Mouse (Mus musculus) kidney, adult 2 months (tissue): ENCODE results near the gene Pgap2. TPM values are rescaled to one million over a fixed set of nuclear protein-coding genes. Genes with fewer than 3 reads are reported as not detected.
"Not testable (repeated sequence)": the region's sequence is repeated elsewhere in the genome, so short reads cannot be mapped to it uniquely, and the experiment has no call there.

Experiments
- DNase-seq: peaks from one replicate; pipeline ENCODE4 v3.0.0; 2021
- H3K27ac ChIP-seq: fragments of 200-500 bp; 2 replicates; pipeline ENCODE4 v1.5.1; 2012; ENCODE audit warnings: low read depth, low read length, control low read depth, inconsistent platforms; ENCODE audit not compliant: insufficient read depth
- H3K27me3 ChIP-seq: fragments of 200-500 bp; replicated peaks from 2 replicates; pipeline ENCODE4 v1.6.1; 2012; ENCODE audit warnings: mild to moderate bottlenecking, moderate library complexity, low read length, inconsistent platforms; ENCODE audit not compliant: control insufficient read depth, insufficient read depth
- H3K36me3 ChIP-seq: fragments of 200-500 bp; 2 replicates; pipeline ENCODE4 v1.6.1; 2012; ENCODE audit warnings: mild to moderate bottlenecking, moderate library complexity, low read length, inconsistent platforms; ENCODE audit not compliant: control insufficient read depth, insufficient read depth
- H3K4me1 ChIP-seq: fragments of 200-500 bp; 2 replicates; pipeline ENCODE4 v1.6.1; 2011; ENCODE audit warnings: low read length; ENCODE audit not compliant: control insufficient read depth, insufficient read depth
- H3K4me3 ChIP-seq: fragments of 200-500 bp; 2 replicates; pipeline ENCODE4 v1.5.1; 2011; ENCODE audit warnings: mild to moderate bottlenecking, low read depth, low read length, control low read depth; ENCODE audit not compliant: insufficient read depth
- CTCF ChIP-seq: fragments of 200-500 bp; conservative IDR thresholded peaks from 2 replicates; pipeline ENCODE4 v1.5.1; 2011; ENCODE audit warnings: low read depth, mild to moderate bottlenecking, control low read depth, low read length, moderate library complexity, mixed read lengths; ENCODE audit not compliant: insufficient read depth, insufficient read length
- POLR2A ChIP-seq: fragments of 200-500 bp; IDR thresholded peaks from one replicate; pipeline ENCODE4 v1.6.1; 2011; ENCODE audit warnings: low read depth, low read length, control low read depth
- WGBS: fragments of 180-500 bp; shearing (Covaris S2); methylation state at CpG from one replicate; pipeline ENCODE4 v1.1.7; 2018; 5-methylcytosine and 5-hydroxymethylcytosine counted together
- polyA plus RNA-seq: library from polyadenylated mRNA; depleted of rRNA; stranded (reverse); fragments of >200 nt; gene quantifications from 2 replicates; pipeline ENCODE4 v1.2.3, GENCODE M21; 2012

The Pgap2 gene
- polyA plus RNA-seq, 1 experiment, result 50.8 TPM

GRCm38 (mm10) chr7:102258189-102258588, 48.2 kb downstream of the Pgap2 start:
- peak; percentile 78 for DNase-seq
- Histone ChIP-seq H3K27me3 (no peaks in the 10 kb centered on the region), H3K4me3 (no peak overlapping the region), H3K36me3 (no peaks in the 10 kb centered on the region), H3K4me1 (no peaks in the 10 kb centered on the region), H3K27ac (no peak overlapping the region)
- 22% methylated on average over 4 of the region's 4 CpGs for WGBS
- TF ChIP-seq CTCF, result peak; percentile 54
- no peak for TF ChIP-seq POLR2A

GRCm38 (mm10) chr7:102258753-102259152, 48.7 kb downstream of the Pgap2 start:
- Histone ChIP-seq H3K4me3 (no peak overlapping the region), H3K27ac (no peak overlapping the region), H3K27me3 (no peaks in the 10 kb centered on the region), H3K4me1 (no peaks in the 10 kb centered on the region), H3K36me3 (no peaks in the 10 kb centered on the region)
- WGBS, result 77% methylated on average over 3 of the region's 3 CpGs
- no peak for DNase-seq
- TF ChIP-seq POLR2A (no peak), CTCF (no peak)

- WGBS, result 80% methylated on average over 10 of the region's 10 CpGs
- no peak for TF ChIP-seq CTCF
- no peak for TF ChIP-seq POLR2A
- H3K36me3 ChIP-seq, result no peaks in the 10 kb centered on the region
These were observed 49.9 kb downstream of the Pgap2 start for GRCm38 (mm10) chr7:102259716-102260479.

GRCm38 (mm10) chr7:102260518-102260917, 50.5 kb downstream of the Pgap2 start:
- TF ChIP-seq CTCF, result no peak
- TF ChIP-seq POLR2A, result no peak
- H3K36me3 ChIP-seq, result no peaks in the 10 kb centered on the region
- H3K4me1 ChIP-seq, result no peaks in the 10 kb centered on the region
- H3K4me3 ChIP-seq, result no peak overlapping the region
- H3K27ac ChIP-seq, result no peak overlapping the region
- 87% methylated on average over 1 of the region's 1 CpGs for WGBS
- H3K27me3 ChIP-seq, result no peaks in the 10 kb centered on the region
- no peak for DNase-seq

More at GRCm38 (mm10) chr7:102259716-102260479, 49.9 kb downstream of the Pgap2 start:
- Histone ChIP-seq H3K27ac (no peak overlapping the region), H3K27me3 (no peaks in the 10 kb centered on the region), H3K4me1 (no peaks in the 10 kb centered on the region), H3K4me3 (no peak overlapping the region)
- no peak for DNase-seq

- H3K4me3 ChIP-seq, result no peak overlapping the region
- no peak overlapping the region for H3K27ac ChIP-seq
- no peaks in the 10 kb centered on the region for H3K36me3 ChIP-seq
- DNase-seq, result no peak
- TF ChIP-seq CTCF (no peak), POLR2A (no peak)
- 96% methylated on average over 2 of the region's 2 CpGs for WGBS
- no peaks in the 10 kb centered on the region for H3K27me3 ChIP-seq
- no peaks in the 10 kb centered on the region for H3K4me1 ChIP-seq
These were observed 53.0 kb downstream of the Pgap2 start for GRCm38 (mm10) chr7:102263020-102263419.

- not testable (repeated sequence) for H3K27ac ChIP-seq, DNase-seq, H3K27me3 ChIP-seq, H3K4me3 ChIP-seq, H3K36me3 ChIP-seq, H3K4me1 ChIP-seq
- WGBS, result 93% methylated on average over 10 of the region's 10 CpGs
These were observed 56.0 kb downstream of the Pgap2 start for GRCm38 (mm10) chr7:102266021-102266400.

- TF ChIP-seq POLR2A, result no peak
- TF ChIP-seq CTCF, result no peak
- H3K4me3 ChIP-seq, result no peak overlapping the region
These were observed 56.5 kb downstream of the Pgap2 start for GRCm38 (mm10) chr7:102266401-102267042.

More at GRCm38 (mm10) chr7:102266401-102267042, 56.5 kb downstream of the Pgap2 start:
- Histone ChIP-seq H3K4me1 (no peaks in the 10 kb centered on the region), H3K27ac (no peak overlapping the region), H3K27me3 (no peaks in the 10 kb centered on the region), H3K36me3 (no peaks in the 10 kb centered on the region)
- DNase-seq, result no peak
- 60% methylated on average over 14 of the region's 14 CpGs for WGBS
